23 mouse cellular contexts compared by ENCODE assay signal in the genomic region with DNA sequence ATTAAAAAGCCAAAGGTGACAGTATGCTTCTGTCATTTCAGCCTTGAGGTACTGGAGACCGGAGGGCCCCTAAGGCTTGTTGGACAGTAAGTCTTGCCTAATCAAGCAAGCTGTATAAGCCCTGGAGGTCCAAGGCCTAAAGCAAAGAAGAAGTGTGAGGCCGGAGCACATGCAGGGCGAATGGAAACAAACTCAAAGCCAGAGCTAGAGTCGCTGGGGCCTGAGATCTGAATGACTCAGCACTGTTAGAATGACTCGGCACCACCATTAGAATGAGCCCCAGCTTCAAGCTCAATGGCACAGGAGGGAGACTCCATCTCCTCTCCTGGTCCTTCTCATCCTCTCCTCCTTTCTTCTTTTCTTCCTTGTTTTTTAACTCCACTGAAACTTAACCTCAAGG. TPM values are rescaled to one million over a fixed set of nuclear protein-coding genes. Genes with fewer than 3 reads are reported as not detected.
DNase-seq lines count a peak whose midpoint lies in the region; ATAC-seq lines count a peak whose summit lies in the region.
"Had no signal": no experiment of that assay in that cellular context is flagged by ENCODE, and none has a peak within 500 bp of the region (broad histone marks: within the 10 kb centered on the region; RNA-seq: fewer than 3 reads in every experiment).

No protein-coding gene starts in this region.

- H3K9ac ChIP-seq in heart, embryonic 12.5 days = no peak overlapping the region
- H3K9ac ChIP-seq in liver, embryonic 12.5 days = peak overlapping the region; percentile 33
- H3K9ac ChIP-seq: hindbrain, embryonic 15.5 days; limb, embryonic 12.5 days; lung, embryonic 15.5 days; midbrain, embryonic 12.5 days had no signal

- no peaks in the 10 kb centered on the region for H3K36me3 ChIP-seq in heart, embryonic 12.5 days
- no peaks in the 10 kb centered on the region for H3K36me3 ChIP-seq in liver, embryonic 12.5 days
- H3K36me3 ChIP-seq: hindbrain, embryonic 15.5 days; limb, embryonic 12.5 days; lung, embryonic 15.5 days; midbrain, embryonic 12.5 days had no signal

- no peak overlapping the region for H3K4me3 ChIP-seq in heart, embryonic 12.5 days
- no peak overlapping the region for H3K4me3 ChIP-seq in liver, embryonic 12.5 days
- H3K4me3 ChIP-seq: hindbrain, embryonic 15.5 days; limb, embryonic 12.5 days; lung, embryonic 15.5 days; midbrain, embryonic 12.5 days had no signal

- H3K27me3 ChIP-seq in heart, embryonic 12.5 days (replicated peaks) = peaks cover 23% of the 10 kb centered on the region
- H3K27me3 ChIP-seq in liver, embryonic 12.5 days (replicated peaks) = peaks cover 51% of the 10 kb centered on the region

- intact Hi-C loops in heart, postnatal 14 days (cut with DNase I) = no loop called here

- no peak overlapping the region for H3K4me2 ChIP-seq in heart, embryonic 12.5 days
- H3K4me2 ChIP-seq in liver, embryonic 12.5 days = peak overlapping the region; percentile 47
- H3K4me2 ChIP-seq: hindbrain, embryonic 15.5 days; limb, embryonic 12.5 days; lung, embryonic 15.5 days; midbrain, embryonic 12.5 days had no signal

- 70% methylated on average over 5 of the region's 5 CpGs for WGBS in heart, embryonic 12.5 days
- WGBS in liver, embryonic 12.5 days (ENCODE audit: insufficient replicate concordance) = 40% methylated on average over 5 of the region's 5 CpGs

- peak; percentile 75 for ATAC-seq in heart, embryonic 12.5 days (ENCODE audit: insufficient number of reproducible peaks, low FRiP score)
- ATAC-seq in liver, embryonic 12.5 days = peak; percentile 87
- ATAC-seq: forebrain, embryonic 16.5 days; intestine, embryonic 16.5 days had no signal

- DNase-seq in heart, postnatal 14 days = no peak
- peak; percentile 70 for DNase-seq in c-Kit-positive CD71-positive TER-119-positive erythroid progenitor cells, embryonic 14.5 days (ENCODE audit: low spot score)
- no peak for DNase-seq in adrenal gland, adult 2 months
- no peak for DNase-seq in kidney, adult 9 months
- no peak for DNase-seq in retina, postnatal 1 day
- DNase-seq: adrenal gland, postnatal 10 days; cerebellum, adult 9-10 months; heart, adult 11 months; kidney, postnatal 10 days; thymus, postnatal 25 days had no signal

- no peaks in the 10 kb centered on the region for H3K9me3 ChIP-seq in heart, embryonic 12.5 days (replicated peaks)
- no peaks in the 10 kb centered on the region for H3K9me3 ChIP-seq in liver, embryonic 12.5 days (replicated peaks)
- H3K9me3 ChIP-seq: hindbrain, embryonic 15.5 days; limb, embryonic 12.5 days; lung, embryonic 15.5 days; midbrain, embryonic 12.5 days had no signal

- H3K27ac ChIP-seq in heart, embryonic 12.5 days (ENCODE audit: poor library complexity, severe bottlenecking) = no peak overlapping the region
- H3K27ac ChIP-seq in liver, embryonic 12.5 days = peak overlapping the region; percentile 84
- H3K27ac ChIP-seq: hindbrain, embryonic 15.5 days; limb, embryonic 12.5 days; lung, embryonic 15.5 days; macrophage; midbrain, embryonic 12.5 days had no signal

- H3K4me1 ChIP-seq in heart, embryonic 12.5 days (replicated peaks) = peaks cover 29% of the 10 kb centered on the region
- peaks cover 48% of the 10 kb centered on the region for H3K4me1 ChIP-seq in liver, embryonic 12.5 days

RNA-seq across cellular contexts. Expression of a gene that starts 1.5 kb away (rescaled TPM):
- polyA plus RNA-seq in heart, embryonic 12.5 days (2016; fragmentation: Nextera tagmentation; extraction: Ambion mirVana) = 24.7 and 25.0 TPM in 2 replicates
- total RNA-seq in heart, postnatal 14 days (2021) = 1 to 10 TPM; 4.9 to 5.5 TPM
- 0.42 and 0.45 TPM in 2 replicates for polyA plus RNA-seq in liver, embryonic 12.5 days (2016; fragmentation: Nextera tagmentation; extraction: Ambion mirVana)
- 1 to 10 TPM; 4.1 to 4.7 TPM for total RNA-seq in adrenal gland, adult 2 months (2021)
- polyA plus RNA-seq in adrenal gland, adult 2 months (2012; rRNA removed) = 1.0 and 1.9 TPM in 2 replicates
- polyA plus RNA-seq: macrophage had no signal

RNA-seq across cellular contexts. Expression of a gene that starts 13.9 kb away (rescaled TPM):
- polyA plus RNA-seq in heart, embryonic 12.5 days (2016; fragmentation: Nextera tagmentation; extraction: Ambion mirVana) = not detected in 2 replicates
- not detected for total RNA-seq in heart, postnatal 14 days (2021)
- not detected in 2 replicates for polyA plus RNA-seq in liver, embryonic 12.5 days (2016; fragmentation: Nextera tagmentation; extraction: Ambion mirVana)
- total RNA-seq in adrenal gland, adult 2 months (2021) = not detected
- not detected in 2 replicates for polyA plus RNA-seq in adrenal gland, adult 2 months (2012; rRNA removed)
- total RNA-seq: adrenal gland, postnatal 10 days; heart, postnatal 25 days; layer of hippocampus, adult 8-10 months; left cerebral cortex, adult 8-10 months had no signal
- polyA plus RNA-seq: forebrain, embryonic 16.5 days; hindbrain, embryonic 15.5 days; limb, embryonic 12.5 days; lung, embryonic 15.5 days; macrophage; midbrain, embryonic 12.5 days; neural tube, embryonic 14.5 days had no signal

RNA-seq across cellular contexts. Expression of a gene that starts 21.5 kb away (rescaled TPM):
- 23.6 and 39.2 TPM in 2 replicates for polyA plus RNA-seq in heart, embryonic 12.5 days (2016; fragmentation: Nextera tagmentation; extraction: Ambion mirVana)
- 10 to 100 TPM; 71.0 to 71.3 TPM for total RNA-seq in heart, postnatal 14 days (2021)
- polyA plus RNA-seq in liver, embryonic 12.5 days (2016; fragmentation: Nextera tagmentation; extraction: Ambion mirVana) = 1,025 and 1,037 TPM in 2 replicates
- 100 to 1,000 TPM; 158 to 202 TPM for total RNA-seq in adrenal gland, adult 2 months (2021)
- polyA plus RNA-seq in adrenal gland, adult 2 months (2012; rRNA removed) = 19.3 and 19.6 TPM in 2 replicates

RNA-seq across cellular contexts. Expression of a gene that starts 28.0 kb away (rescaled TPM):
- polyA plus RNA-seq in heart, embryonic 12.5 days (2016; fragmentation: Nextera tagmentation; extraction: Ambion mirVana) = 129 and 209 TPM in 2 replicates
- 100 to 1,000 TPM; 388 to 401 TPM for total RNA-seq in heart, postnatal 14 days (2021)
- 3,299 and 3,537 TPM in 2 replicates for polyA plus RNA-seq in liver, embryonic 12.5 days (2016; fragmentation: Nextera tagmentation; extraction: Ambion mirVana)
- total RNA-seq in adrenal gland, adult 2 months (2021) = 100 to 1,000 TPM; 282 to 394 TPM
- polyA plus RNA-seq in adrenal gland, adult 2 months (2012; rRNA removed) = 895 and 922 TPM in 2 replicates

RNA-seq across cellular contexts. Expression of a gene that starts 52.2 kb away (rescaled TPM):
- polyA plus RNA-seq in heart, embryonic 12.5 days (2016; fragmentation: Nextera tagmentation; extraction: Ambion mirVana) = 6.8 and 9.9 TPM in 2 replicates
- 1 to 10 TPM; 5.3 to 7.9 TPM for total RNA-seq in heart, postnatal 14 days (2021)
- 5.5 and 6.3 TPM in 2 replicates for polyA plus RNA-seq in liver, embryonic 12.5 days (2016; fragmentation: Nextera tagmentation; extraction: Ambion mirVana)
- total RNA-seq in adrenal gland, adult 2 months (2021) = 10 to 100 TPM; 17.1 to 18.1 TPM
- 26.5 and 31.0 TPM in 2 replicates for polyA plus RNA-seq in adrenal gland, adult 2 months (2012; rRNA removed)

Comparison
In these comparisons a context has a peak if more than half of its experiments do, and no peak if none do; other contexts are left out.
1. RNA of a gene that starts 21.5 kb away (polyA plus RNA-seq): 1,025 to 1,037 TPM in liver, embryonic 12.5 days; 23.6 to 39.2 TPM in heart, embryonic 12.5 days and 19.3 to 19.6 TPM in adrenal gland, adult 2 months; every median in the first group is over 10 times any median in the second.